Mouse (Mus musculus) A20 (cell line): ENCODE measurements at regions not wholly inside any gene's neighbourhood (a gene's known extent, or its start where the extent isn't known, plus 50 kb on each side); places are given as distances from the start of the nearest gene placed in this dataset.

ENCODE experiments used
- DNase-seq: peaks from one replicate; pipeline ENCODE4 v3.0.0-alpha.2; 2011; ENCODE audit warnings: low read depth, low spot score

GRCm38 (mm10) chr4:89001470-89001869, 121.5 kb upstream of the Ifne start:
- no peak for DNase-seq

- no peak for DNase-seq
These were observed 120.9 kb upstream of the Ifne start for GRCm38 (mm10) chr4:89000855-89001254.

- no peak for DNase-seq
These were observed 120.2 kb upstream of the Ifne start for GRCm38 (mm10) chr4:89000200-89000599.

- no peak for DNase-seq
These were observed 118.3 kb upstream of the Ifne start for GRCm38 (mm10) chr4:88998286-88998685.

GRCm38 (mm10) chr4:88995129-88995919, 115.3 kb upstream of the Ifne start:
- DNase-seq: no peak

- no peak for DNase-seq
These were observed 114.5 kb upstream of the Ifne start for GRCm38 (mm10) chr4:88994486-88994885.

GRCm38 (mm10) chr4:88992498-88992897, 112.5 kb upstream of the Ifne start:
- no peak for DNase-seq

GRCm38 (mm10) chr4:88988363-88988762, 108.4 kb upstream of the Ifne start:
- no peak for DNase-seq

- DNase-seq: no peak
These were observed 107.1 kb upstream of the Ifne start for GRCm38 (mm10) chr4:88987103-88987502.

GRCm38 (mm10) chr4:88982457-88982856, 102.5 kb upstream of the Ifne start:
- no peak for DNase-seq

- DNase-seq: no peak
These were observed 97.3 kb upstream of the Ifne start for GRCm38 (mm10) chr4:88977099-88977888.

GRCm38 (mm10) chr4:88974535-88974934, 94.5 kb upstream of the Ifne start:
- DNase-seq: no peak

GRCm38 (mm10) chr4:88969134-88969841, 89.3 kb upstream of the Ifne start:
- no peak for DNase-seq

GRCm38 (mm10) chr4:88959621-88960020, 79.6 kb upstream of the Ifne start:
- DNase-seq: no peak

GRCm38 (mm10) chr4:88956605-88957004, 76.6 kb upstream of the Ifne start:
- no peak for DNase-seq

- no peak for DNase-seq
These were observed 76.2 kb upstream of the Ifne start for GRCm38 (mm10) chr4:88956151-88956550.

- DNase-seq: no peak
These were observed 75.6 kb upstream of the Ifne start for GRCm38 (mm10) chr4:88955571-88955970.

- DNase-seq: no peak
These were observed 74.0 kb upstream of the Ifne start for GRCm38 (mm10) chr4:88954045-88954444.

- DNase-seq: no peak
These were observed 71.0 kb upstream of the Ifne start for GRCm38 (mm10) chr4:88951034-88951336.

- no peak for DNase-seq
These were observed 70.4 kb upstream of the Ifne start for GRCm38 (mm10) chr4:88950181-88951033.

GRCm38 (mm10) chr4:88948027-88948859, 68.2 kb upstream of the Ifne start:
- DNase-seq: no peak
